Mouse (Mus musculus) duodenum, adult 2 months (tissue): ENCODE measurements around the gene Ang6. TPM values are rescaled to one million over a fixed set of nuclear protein-coding genes. Genes with fewer than 3 reads are reported as not detected.

Experiments used
- polyA plus RNA-seq: library from polyadenylated mRNA; depleted of rRNA; stranded (reverse); fragments of >200 nt; gene quantifications from 2 replicates; pipeline ENCODE4 v1.2.3, GENCODE M21; 2012; ENCODE audit warnings: low replicate concordance; rRNA removed

Gene Ang6
- not detected in 2 replicates for polyA plus RNA-seq

DNA sequence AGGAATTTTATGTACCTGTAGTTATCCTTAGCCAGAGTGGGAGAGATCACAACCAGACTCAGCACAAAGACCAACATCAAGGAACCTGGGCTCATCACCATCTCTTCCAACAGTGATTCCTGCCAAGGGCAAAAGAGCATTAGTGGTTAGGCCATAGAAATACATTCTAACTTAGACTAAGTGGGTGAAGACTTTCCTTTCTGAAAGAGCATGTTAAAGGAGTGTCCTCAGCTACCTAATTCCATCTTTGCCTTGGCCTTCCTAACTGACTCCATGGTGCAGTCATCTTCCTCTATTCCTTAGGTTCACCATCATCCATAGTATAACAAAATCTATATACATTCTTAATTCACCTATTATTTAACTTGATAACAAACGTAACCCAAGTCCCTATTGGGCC lies at the start of gene Ang6:
TSS of gene Ang6 (minus strand) at position 101 of the 400 bp plus-strand sequence.

DNA sequence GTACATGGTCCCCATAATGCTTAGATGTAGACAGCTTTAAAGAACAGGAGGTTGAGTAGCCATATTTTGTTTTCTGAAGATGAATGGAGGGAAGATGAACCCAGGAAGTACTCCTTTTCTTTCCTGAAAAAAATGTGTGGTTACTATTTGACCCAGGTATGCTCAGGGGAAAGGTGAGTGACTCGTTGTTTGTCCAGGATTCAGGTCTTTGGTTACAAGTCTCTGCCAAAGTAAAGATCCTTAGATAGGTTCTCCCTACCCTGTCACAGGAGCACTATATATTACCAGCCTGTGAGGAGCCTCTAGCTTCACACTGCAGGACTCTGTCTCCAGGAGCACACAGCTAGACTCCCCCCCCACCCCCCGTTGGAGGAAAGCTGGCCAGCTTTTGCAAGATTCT lies 45.3 kb downstream of the Ang6 start, which contains the start of gene Ang5:
TSS of gene Ang5 (plus strand) at position 301 of the 400 bp plus-strand sequence.

Other genes starting within 250 kb of the Ang6 start
- gene Gm8180, start 217.5 kb downstream of the Ang6 start, polyA plus RNA-seq: not detected in 2 replicates
- not detected in 2 replicates for gene Ear1, start 126.8 kb downstream of the Ang6 start, polyA plus RNA-seq
- not detected in 2 replicates for gene Ear10, start 78.7 kb downstream of the Ang6 start, polyA plus RNA-seq
- 0.07 and 0.09 TPM in 2 replicates for gene Gm8113, start 76.9 kb downstream of the Ang6 start, polyA plus RNA-seq
- not detected in 2 replicates for gene Ang5, start 45.2 kb downstream of the Ang6 start, polyA plus RNA-seq
- 0.17 and 2.5 TPM in 2 replicates for gene Ear2, start 100.4 kb upstream of the Ang6 start, polyA plus RNA-seq
- gene Gm3327, start 121.6 kb upstream of the Ang6 start, polyA plus RNA-seq: not detected in 2 replicates
- gene Gm8212, start 195.4 kb upstream of the Ang6 start, polyA plus RNA-seq: not detected in 2 replicates
- not detected in 2 replicates for gene 4930503E14Rik, start 211.0 kb upstream of the Ang6 start, polyA plus RNA-seq